Mouse (Mus musculus): ENCODE results near the gene 1700113H08Rik.

- TF ChIP-seq CTCF (IDR thresholded peaks at IDR 0.05; ENCODE audit: extremely low read depth, insufficient read length, insufficient replicate concordance, low read depth, low read length) (no peak), POLR2A (IDR thresholded peaks at IDR 0.05; ENCODE audit: low read depth, low read length) (no peak)
These were observed 213.9 kb downstream of the 1700113H08Rik start for GRCm38 (mm10) chr10:87271724-87272123.

All from small intestine, adult 2 months (tissue).